Mouse (Mus musculus): ENCODE data around the gene Rag2. TPM values are rescaled to one million over a fixed set of nuclear protein-coding genes. Genes with fewer than 3 reads are reported as not detected.

Gene Rag2
- polyA plus RNA-seq, 1 experiment: not detected

- Histone ChIP-seq H3K27me3 (ENCODE audit: control insufficient read depth) (no peaks in the 10 kb centered on the region), H3K9me3 (ENCODE audit: control insufficient read depth, low read length) (peaks cover 3% of the 10 kb centered on the region; the same call in 1 of the 2 replicates), H3K4me3 (replicated peaks) (no peak overlapping the region), H3K4me1 (ENCODE audit: control insufficient read depth) (no peaks in the 10 kb centered on the region), H3K36me3 (ENCODE audit: control insufficient read depth) (no peaks in the 10 kb centered on the region)
- TF ChIP-seq TAL1 (IDR thresholded peaks at IDR 0.05; ENCODE audit: low read length): no peak
- TF ChIP-seq GATA1 (IDR thresholded peaks at IDR 0.05; ENCODE audit: low read length): no peak
These were observed 15.4 kb downstream of the Rag2 start for GRCm38 (mm10) chr2:101639840-101640350.

DNA sequence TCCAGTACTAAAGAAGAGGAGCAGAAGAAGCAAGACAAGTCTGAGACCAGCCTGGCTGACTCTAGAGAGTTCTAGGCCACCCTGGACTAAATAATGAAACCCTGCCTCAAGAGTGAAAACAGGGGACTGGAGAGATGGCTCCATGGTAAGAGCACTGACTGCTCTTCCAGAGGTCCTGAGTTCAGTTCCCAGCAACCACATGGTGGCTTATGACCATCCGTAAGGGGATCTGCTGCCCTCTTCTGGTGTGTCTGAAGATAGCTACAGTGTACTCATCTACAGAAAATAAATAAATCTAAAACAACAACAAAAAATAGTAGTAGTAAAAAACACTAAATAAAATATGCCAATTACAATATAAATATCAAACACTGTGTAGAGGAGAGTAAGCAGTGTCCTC lies 21.3 kb downstream of the Rag2 start:
- Histone ChIP-seq H3K4me3 (replicated peaks) (no peak overlapping the region), H3K36me3 (ENCODE audit: control insufficient read depth) (no peaks in the 10 kb centered on the region), H3K4me1 (ENCODE audit: control insufficient read depth) (no peaks in the 10 kb centered on the region), H3K9me3 (ENCODE audit: control insufficient read depth, low read length) (peaks cover 3% of the 10 kb centered on the region; the same call in 1 of the 2 replicates), H3K27me3 (ENCODE audit: control insufficient read depth) (no peaks in the 10 kb centered on the region)
- TF ChIP-seq TAL1 (IDR thresholded peaks at IDR 0.05; ENCODE audit: low read length) (no peak), GATA1 (IDR thresholded peaks at IDR 0.05; ENCODE audit: low read length) (no peak)

- Histone ChIP-seq H3K36me3 (ENCODE audit: control insufficient read depth) (no peaks in the 10 kb centered on the region), H3K4me1 (ENCODE audit: control insufficient read depth) (peaks cover 6% of the 10 kb centered on the region), H3K27me3 (ENCODE audit: control insufficient read depth) (no peaks in the 10 kb centered on the region), H3K4me3 (replicated peaks) (no peak overlapping the region), H3K9me3 (ENCODE audit: control insufficient read depth, low read length) (peaks cover 3% of the 10 kb centered on the region; the same call in 1 of the 2 replicates)
- TF ChIP-seq GATA1 (IDR thresholded peaks at IDR 0.05; ENCODE audit: low read length) (no peak), TAL1 (IDR thresholded peaks at IDR 0.05; ENCODE audit: low read length) (no peak)
These were observed 23.8 kb downstream of the Rag2 start for GRCm38 (mm10) chr2:101648361-101648760.

DNA sequence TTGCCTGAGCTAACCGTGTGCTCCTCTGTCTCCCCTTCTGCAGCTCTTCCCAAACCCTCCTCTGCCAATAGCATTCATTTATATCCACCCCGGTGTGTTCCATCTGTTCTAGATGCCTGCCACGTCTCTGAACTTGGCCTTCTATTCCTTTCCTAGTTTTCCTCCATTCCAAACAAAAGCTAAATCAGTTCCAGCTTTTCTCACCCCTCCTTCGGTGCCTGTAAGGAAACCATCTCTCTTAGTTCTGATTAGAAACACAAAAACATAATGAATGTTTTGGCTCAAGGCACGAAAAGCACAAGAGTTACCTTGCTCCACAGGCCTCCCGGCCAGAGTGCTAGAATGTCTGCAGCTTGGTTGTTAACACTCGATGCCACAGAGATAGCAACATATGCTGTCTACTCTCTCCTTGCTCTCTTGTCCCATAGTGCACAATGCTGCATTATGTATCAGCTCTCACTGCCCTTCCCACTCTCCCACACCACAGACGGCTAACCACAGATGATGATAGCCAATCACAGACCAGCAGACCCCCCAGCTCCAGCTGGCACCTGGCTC lies 24.7 kb downstream of the Rag2 start, which contains the start of the genes Rag1 and B230118H07Rik:
Rag1 (minus strand) TSS at position 388 of the 558 bp plus-strand sequence.
B230118H07Rik (minus strand) TSS at position 419 of the 558 bp plus-strand sequence.
- Histone ChIP-seq H3K36me3 (ENCODE audit: control insufficient read depth) (no peaks in the 10 kb centered on the region), H3K4me3 (replicated peaks) (no peak within 1 kb of the TSS), H3K27me3 (ENCODE audit: control insufficient read depth) (no peaks in the 10 kb centered on the region), H3K4me1 (ENCODE audit: control insufficient read depth) (peaks cover 6% of the 10 kb centered on the region), H3K9me3 (ENCODE audit: control insufficient read depth, low read length) (0 out of 2 replicates have a peak, but pooled peaks cover under 1% of the 10 kb centered on the region)
- no peak for TF ChIP-seq GATA1 (IDR thresholded peaks at IDR 0.05; ENCODE audit: low read length)
- no peak for TF ChIP-seq TAL1 (IDR thresholded peaks at IDR 0.05; ENCODE audit: low read length)

DNA sequence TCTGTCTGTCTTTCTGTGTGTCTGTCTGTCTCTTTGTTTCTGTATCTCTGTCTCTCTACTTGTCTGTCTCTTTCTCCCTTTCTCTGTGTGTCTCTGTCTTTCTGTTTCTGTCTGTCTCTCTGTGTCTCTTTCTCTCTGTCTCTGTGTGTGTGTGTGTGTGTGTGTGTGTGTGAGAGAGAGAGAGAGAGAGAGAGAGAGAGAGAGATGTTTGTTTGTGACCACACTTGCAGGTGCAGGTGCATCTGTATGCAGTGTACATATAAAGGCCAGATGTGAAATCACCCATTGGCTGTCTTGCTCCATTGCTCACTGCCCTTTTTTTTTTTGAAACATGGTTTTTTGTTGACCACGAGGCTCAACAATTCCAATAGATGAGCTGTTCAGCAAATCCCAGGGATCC lies 25.9 kb downstream of the Rag2 start:
- Histone ChIP-seq H3K4me1 (ENCODE audit: control insufficient read depth) (peaks cover 6% of the 10 kb centered on the region), H3K27me3 (ENCODE audit: control insufficient read depth) (no peaks in the 10 kb centered on the region), H3K36me3 (ENCODE audit: control insufficient read depth) (no peaks in the 10 kb centered on the region), H3K9me3 (ENCODE audit: control insufficient read depth, low read length) (no peaks in the 10 kb centered on the region), H3K4me3 (replicated peaks) (no peak overlapping the region)
- TF ChIP-seq TAL1 (IDR thresholded peaks at IDR 0.05; ENCODE audit: low read length) (no peak), GATA1 (IDR thresholded peaks at IDR 0.05; ENCODE audit: low read length) (no peak)

- TF ChIP-seq TAL1 (IDR thresholded peaks at IDR 0.05; ENCODE audit: low read length): no peak
- no peak for TF ChIP-seq GATA1 (IDR thresholded peaks at IDR 0.05; ENCODE audit: low read length)
- no peak overlapping the region for H3K4me3 ChIP-seq (replicated peaks)
These were observed 27.8 kb downstream of the Rag2 start for GRCm38 (mm10) chr2:101652204-101652920.

GRCm38 (mm10) chr2:101652921-101653597 lies 28.5 kb downstream of the Rag2 start:
- Histone ChIP-seq H3K36me3 (ENCODE audit: control insufficient read depth) (no peaks in the 10 kb centered on the region), H3K4me3 (replicated peaks) (no peak overlapping the region), H3K27me3 (ENCODE audit: control insufficient read depth) (no peaks in the 10 kb centered on the region), H3K9me3 (ENCODE audit: control insufficient read depth, low read length) (no peaks in the 10 kb centered on the region), H3K4me1 (ENCODE audit: control insufficient read depth) (peaks cover 6% of the 10 kb centered on the region)
- TF ChIP-seq TAL1 (IDR thresholded peaks at IDR 0.05; ENCODE audit: low read length) (no peak), GATA1 (IDR thresholded peaks at IDR 0.05; ENCODE audit: low read length) (no peak)

More at GRCm38 (mm10) chr2:101652204-101652920, 27.8 kb downstream of the Rag2 start:
- Histone ChIP-seq H3K36me3 (ENCODE audit: control insufficient read depth) (no peaks in the 10 kb centered on the region), H3K4me1 (ENCODE audit: control insufficient read depth) (peaks cover 6% of the 10 kb centered on the region), H3K9me3 (ENCODE audit: control insufficient read depth, low read length) (no peaks in the 10 kb centered on the region), H3K27me3 (ENCODE audit: control insufficient read depth) (no peaks in the 10 kb centered on the region)

DNA sequence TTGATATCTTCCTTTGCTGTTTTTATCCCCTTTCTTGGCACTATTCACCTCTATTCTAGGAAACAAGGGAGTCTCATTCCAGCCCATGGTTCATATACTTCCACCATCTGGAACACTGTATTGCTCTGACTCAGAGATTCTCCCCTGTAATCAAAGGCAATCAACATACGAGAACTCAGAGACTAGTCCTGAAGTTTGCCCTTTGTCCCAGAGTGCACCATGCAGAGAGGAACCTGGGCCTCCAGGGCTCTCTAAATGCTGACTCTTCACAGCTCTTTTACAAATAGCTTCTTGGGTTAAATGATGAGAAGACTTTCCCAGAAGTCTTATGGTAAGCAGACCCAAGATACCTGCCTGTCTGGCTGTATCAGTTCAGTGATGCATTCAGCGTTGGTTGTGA lies 36.0 kb downstream of the Rag2 start:
- Histone ChIP-seq H3K9me3 (ENCODE audit: control insufficient read depth, low read length) (no peaks in the 10 kb centered on the region), H3K4me1 (ENCODE audit: control insufficient read depth) (no peaks in the 10 kb centered on the region), H3K27me3 (ENCODE audit: control insufficient read depth) (no peaks in the 10 kb centered on the region), H3K36me3 (ENCODE audit: control insufficient read depth) (no peaks in the 10 kb centered on the region), H3K4me3 (replicated peaks) (no peak overlapping the region)
- TF ChIP-seq GATA1 (IDR thresholded peaks at IDR 0.05; ENCODE audit: low read length) (no peak), TAL1 (IDR thresholded peaks at IDR 0.05; ENCODE audit: low read length) (no peak)

All from erythroblast, embryonic 14.5 days (primary cell).